Mouse (Mus musculus) midbrain, embryonic 12.5 days (tissue): ENCODE measurements around the gene Kcnj15. TPM values are rescaled to one million over a fixed set of nuclear protein-coding genes. Genes with fewer than 3 reads are reported as not detected.

ENCODE experiments used
- ATAC-seq: fragments of 200-750 bp; cut with Nextera tagmentation; 2 replicates; pipeline ENCODE4 v1.8.0; 2017; ENCODE audit warnings: low read depth, moderate TSS enrichment, moderate library complexity; ENCODE audit not compliant: low FRiP score
- H3K27ac ChIP-seq: fragments of 300-500 bp; sonication (generic); replicated peaks from 2 replicates; pipeline ENCODE4 v1.5.1; 2016; ENCODE audit warnings: mild to moderate bottlenecking
- H3K27me3 ChIP-seq: fragments of 300-500 bp; sonication (generic); 2 replicates; pipeline ENCODE4 v1.6.1; 2016; ENCODE audit warnings: mild to moderate bottlenecking
- H3K36me3 ChIP-seq: fragments of 300-500 bp; sonication (generic); 2 replicates; pipeline ENCODE4 v1.6.1; 2016
- H3K4me1 ChIP-seq: fragments of 300-500 bp; sonication (generic); 2 replicates; pipeline ENCODE4 v1.6.1; 2016
- H3K4me2 ChIP-seq: fragments of 300-500 bp; sonication (generic); replicated peaks from 2 replicates; pipeline ENCODE4 v1.6.1; 2016; ENCODE audit warnings: mild to moderate bottlenecking, moderate library complexity
- H3K4me3 ChIP-seq: fragments of 300-500 bp; sonication (generic); 2 replicates; pipeline ENCODE4 v1.5.1; 2016; ENCODE audit warnings: mild to moderate bottlenecking
- H3K9ac ChIP-seq: fragments of 300-500 bp; sonication (generic); replicated peaks from 2 replicates; pipeline ENCODE4 v1.6.1; 2016; ENCODE audit warnings: mild to moderate bottlenecking, moderate library complexity
- H3K9me3 ChIP-seq: fragments of 300-500 bp; sonication (generic); 2 replicates; pipeline ENCODE4 v1.6.1; 2016; ENCODE audit warnings: mild to moderate bottlenecking
- WGBS: fragments of 180-500 bp; shearing (Covaris S2); methylation state at CpG from one replicate; pipeline ENCODE4 v1.1.7; 2016; 5-methylcytosine and 5-hydroxymethylcytosine counted together
- polyA plus RNA-seq: library from polyadenylated mRNA; unstranded; fragments of >200 nt; fragmentation: Nextera tagmentation; extraction: Ambion mirVana; gene quantifications from 2 replicates; pipeline ENCODE4 v1.2.1, GENCODE M21; 2016

Gene Kcnj15
- polyA plus RNA-seq, 1 experiment from 2014 or later: 0.19 TPM

- no peaks in the 10 kb centered on the region for H3K27me3 ChIP-seq
- H3K36me3 ChIP-seq: no peaks in the 10 kb centered on the region
- 61% methylated on average over 4 of the region's 4 CpGs for WGBS
- no peaks in the 10 kb centered on the region for H3K4me1 ChIP-seq
- H3K27ac ChIP-seq: no peak overlapping the region
- ATAC-seq: no peak
- no peaks in the 10 kb centered on the region for H3K9me3 ChIP-seq
- H3K9ac ChIP-seq: no peak overlapping the region
- H3K4me3 ChIP-seq: no peak overlapping the region
- H3K4me2 ChIP-seq: no peak overlapping the region
These were observed 742 bp downstream of the Kcnj15 start for GRCm38 (mm10) chr16:95258100-95258499.

GRCm38 (mm10) chr16:95259505-95259904 lies 2.1 kb downstream of the Kcnj15 start:
- H3K4me2 ChIP-seq: no peak overlapping the region
- no peaks in the 10 kb centered on the region for H3K27me3 ChIP-seq
- 72% methylated on average over 4 of the region's 4 CpGs for WGBS
- H3K9ac ChIP-seq: no peak overlapping the region
- H3K27ac ChIP-seq: no peak overlapping the region
- no peaks in the 10 kb centered on the region for H3K9me3 ChIP-seq
- no peak overlapping the region for H3K4me3 ChIP-seq
- H3K4me1 ChIP-seq: no peaks in the 10 kb centered on the region
- no peak for ATAC-seq
- H3K36me3 ChIP-seq: no peaks in the 10 kb centered on the region

DNA sequence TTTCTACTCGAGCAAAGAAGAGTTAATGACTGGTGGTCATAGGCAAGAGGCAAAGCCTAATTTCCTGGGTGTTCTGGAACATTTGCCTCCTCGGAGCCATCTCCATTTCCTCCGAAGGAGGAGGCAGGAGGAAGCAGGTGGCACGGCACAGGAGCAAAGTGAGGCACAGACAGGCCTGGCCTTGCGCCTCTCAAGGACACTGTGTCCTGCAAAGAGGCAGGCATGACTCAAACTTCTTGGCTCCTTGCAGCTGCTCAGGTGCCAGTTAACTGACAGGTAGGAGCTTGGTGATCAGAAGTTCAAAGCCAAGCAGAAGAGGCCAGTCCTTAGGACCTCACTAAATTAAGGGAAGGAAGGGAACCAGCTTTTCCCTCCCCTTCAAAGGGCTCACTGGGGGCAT lies 3.3 kb downstream of the Kcnj15 start:
- Histone ChIP-seq H3K4me3 (no peak overlapping the region), H3K4me1 (no peaks in the 10 kb centered on the region), H3K36me3 (no peaks in the 10 kb centered on the region), H3K9me3 (no peaks in the 10 kb centered on the region), H3K9ac (no peak overlapping the region), H3K4me2 (no peak overlapping the region), H3K27me3 (no peaks in the 10 kb centered on the region), H3K27ac (no peak overlapping the region)
- ATAC-seq: no peak
- WGBS: 77% methylated on average over 5 of the region's 5 CpGs

DNA sequence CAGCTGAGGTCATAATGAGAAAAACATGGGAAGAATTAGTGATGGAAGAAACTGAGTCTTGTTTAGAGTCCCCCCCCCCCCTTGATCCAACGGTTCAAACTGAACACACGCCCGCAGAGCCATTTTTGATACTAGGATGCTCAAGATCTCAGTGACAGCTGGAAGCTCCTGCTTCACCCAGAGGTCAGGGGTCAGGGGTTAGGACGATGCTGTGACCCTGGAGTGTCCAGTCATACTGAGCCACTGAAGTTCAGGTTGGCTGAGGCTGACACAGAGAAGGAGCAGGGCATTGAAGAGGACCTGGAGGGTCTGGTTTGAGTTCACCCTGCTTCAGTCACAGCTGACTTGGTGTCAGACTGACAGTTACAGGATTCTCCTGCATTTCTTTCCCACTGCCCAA lies 4.4 kb downstream of the Kcnj15 start:
- H3K9ac ChIP-seq: no peak overlapping the region
- H3K4me3 ChIP-seq: no peak overlapping the region
- 82% methylated on average over 4 of the region's 4 CpGs for WGBS
- H3K4me1 ChIP-seq: no peaks in the 10 kb centered on the region
- no peaks in the 10 kb centered on the region for H3K9me3 ChIP-seq
- ATAC-seq: no peak
- H3K36me3 ChIP-seq: no peaks in the 10 kb centered on the region
- no peak overlapping the region for H3K4me2 ChIP-seq
- H3K27me3 ChIP-seq: no peaks in the 10 kb centered on the region
- no peak overlapping the region for H3K27ac ChIP-seq

DNA sequence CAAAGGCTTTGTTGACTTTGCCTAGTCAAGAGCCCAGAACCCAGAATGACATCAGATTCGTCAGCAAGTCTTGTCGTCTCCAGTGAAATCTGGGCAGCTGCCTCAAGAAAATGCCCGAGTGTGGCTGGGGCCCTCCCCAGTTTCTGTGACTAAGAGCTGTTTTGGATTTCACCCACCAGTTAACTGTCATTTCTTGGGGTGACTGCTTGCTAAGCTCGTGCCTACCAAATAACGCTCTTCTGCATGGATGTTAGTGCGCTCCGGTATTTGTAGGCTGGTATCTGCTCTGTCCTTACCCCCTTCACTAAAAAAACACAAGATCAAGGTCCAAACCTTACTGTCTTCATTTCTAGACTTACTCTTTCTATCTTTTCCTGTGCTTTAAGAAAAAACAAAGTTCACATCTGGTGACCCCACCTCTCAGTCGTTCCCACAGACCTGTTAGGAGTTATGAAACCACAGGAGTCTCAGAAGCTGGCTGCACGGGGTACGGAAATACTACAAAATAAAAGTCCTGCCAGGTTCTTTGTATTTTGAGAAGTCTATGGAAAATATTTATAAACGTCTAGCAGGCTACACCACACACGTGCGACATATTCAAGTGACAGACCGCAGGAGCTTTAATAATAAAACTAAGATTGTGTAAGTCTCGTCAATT lies 5.5 kb downstream of the Kcnj15 start:
- Histone ChIP-seq H3K4me2 (no peak overlapping the region), H3K4me3 (no peak overlapping the region), H3K36me3 (no peaks in the 10 kb centered on the region), H3K4me1 (no peaks in the 10 kb centered on the region), H3K27me3 (no peaks in the 10 kb centered on the region), H3K27ac (no peak overlapping the region), H3K9me3 (no peaks in the 10 kb centered on the region), H3K9ac (no peak overlapping the region)
- 82% methylated on average over 15 of the region's 15 CpGs for WGBS
- ATAC-seq: no peak

DNA sequence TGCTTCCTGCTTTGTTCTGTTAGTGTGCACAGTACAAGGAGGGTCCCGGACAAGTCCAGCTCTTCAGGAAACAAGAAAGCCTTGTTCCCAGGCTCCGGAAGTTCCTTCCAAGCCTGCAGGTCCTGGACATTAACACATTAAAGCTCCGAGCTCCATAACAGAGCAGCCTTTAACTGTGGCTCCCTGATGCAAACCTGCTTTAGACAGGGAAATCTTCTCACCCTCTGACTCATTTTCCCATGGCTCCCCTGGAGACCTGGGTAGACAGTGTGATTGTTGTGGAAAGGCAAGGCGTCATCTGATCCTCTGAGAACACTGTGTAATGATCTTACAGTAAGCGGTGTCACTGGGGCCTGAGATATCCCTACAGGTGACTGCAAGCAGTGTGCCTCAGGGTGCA lies 7.0 kb downstream of the Kcnj15 start:
- Histone ChIP-seq H3K4me1 (no peaks in the 10 kb centered on the region), H3K27me3 (no peaks in the 10 kb centered on the region), H3K36me3 (no peaks in the 10 kb centered on the region), H3K9ac (no peak overlapping the region), H3K9me3 (no peaks in the 10 kb centered on the region), H3K4me2 (no peak overlapping the region), H3K27ac (no peak overlapping the region), H3K4me3 (no peak overlapping the region)
- WGBS: 78% methylated on average over 5 of the region's 5 CpGs
- no peak for ATAC-seq

DNA sequence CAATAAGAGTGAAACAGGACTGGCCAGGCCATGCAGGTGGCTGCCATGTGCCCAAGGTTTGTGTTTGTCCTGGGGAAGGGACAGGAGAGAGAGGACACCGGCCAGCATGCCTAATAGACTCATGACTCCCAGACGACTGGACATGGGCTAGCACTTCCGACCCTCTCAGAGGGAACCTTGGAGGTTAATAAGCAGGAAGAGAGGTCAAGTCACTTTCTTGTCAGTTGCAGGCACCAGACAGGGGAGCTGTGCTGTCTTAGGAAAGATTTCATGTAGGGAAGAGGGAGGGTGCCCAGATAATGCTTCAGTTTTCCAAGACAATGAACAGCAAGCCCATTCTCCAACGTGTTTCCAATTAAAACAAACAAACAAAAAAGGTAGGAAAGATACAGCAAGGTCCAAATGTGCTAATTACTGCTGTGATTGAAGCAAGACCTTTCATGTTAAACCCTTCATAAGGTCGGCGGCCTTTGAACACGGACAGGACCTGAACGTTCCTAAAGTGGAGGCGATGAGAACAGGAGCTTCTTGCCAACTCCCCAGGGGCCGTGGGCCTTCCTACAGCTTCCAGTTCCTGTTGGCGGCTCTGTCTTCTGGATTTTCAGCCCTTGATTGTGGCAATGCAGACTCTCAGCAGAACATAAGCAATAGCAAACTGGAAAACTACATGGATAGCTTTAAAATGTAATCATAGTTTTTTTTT lies 10.3 kb downstream of the Kcnj15 start:
- no peaks in the 10 kb centered on the region for H3K36me3 ChIP-seq
- H3K4me1 ChIP-seq: no peaks in the 10 kb centered on the region
- no peak overlapping the region for H3K4me3 ChIP-seq
- no peaks in the 10 kb centered on the region for H3K27me3 ChIP-seq
- H3K4me2 ChIP-seq: no peak overlapping the region
- no peak for ATAC-seq
- H3K9ac ChIP-seq: no peak overlapping the region
- no peaks in the 10 kb centered on the region for H3K9me3 ChIP-seq
- H3K27ac ChIP-seq: no peak overlapping the region
- 67% methylated on average over 11 of the region's 11 CpGs for WGBS

DNA sequence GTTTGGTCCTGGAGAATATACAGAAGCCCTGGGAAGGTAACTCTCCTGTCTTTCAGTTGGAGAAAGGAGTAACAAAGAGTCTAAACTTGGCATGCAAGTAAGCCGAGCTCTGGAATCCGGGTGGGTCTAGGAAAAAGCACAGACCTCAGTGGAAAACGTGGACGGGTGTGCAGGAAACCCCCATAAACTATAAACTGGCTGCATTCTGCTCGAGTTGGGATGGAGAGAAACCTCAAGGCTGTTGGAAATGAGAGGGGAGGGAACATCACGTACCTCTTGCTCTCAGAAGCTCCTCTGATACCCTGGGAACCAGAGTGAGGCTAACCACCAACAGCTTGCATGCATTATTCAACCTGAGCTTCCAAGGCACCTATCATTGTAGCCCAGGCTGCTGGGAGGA lies 12.3 kb downstream of the Kcnj15 start:
- no peak overlapping the region for H3K4me3 ChIP-seq
- no peak for ATAC-seq
- WGBS: 85% methylated on average over 6 of the region's 6 CpGs

DNA sequence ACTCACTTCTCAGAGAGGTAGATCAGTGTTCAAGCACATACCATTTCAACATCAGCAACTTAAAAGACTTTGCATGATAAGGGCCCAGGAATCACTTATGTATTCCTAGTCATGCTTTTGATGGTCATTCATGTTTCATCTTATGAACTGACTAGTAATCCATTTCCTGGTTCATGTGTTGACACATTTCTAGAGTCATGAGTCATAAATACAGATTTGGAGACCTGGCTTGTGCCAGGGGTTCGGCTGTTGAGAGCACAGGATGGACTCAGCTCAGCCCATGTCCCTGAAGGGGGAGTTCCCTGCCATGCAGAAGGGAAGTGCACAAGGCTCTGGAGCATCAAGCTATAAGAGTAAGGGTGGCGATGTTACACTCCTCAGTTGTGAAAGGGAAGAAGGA lies 15.7 kb downstream of the Kcnj15 start:
- Histone ChIP-seq H3K27me3 (no peaks in the 10 kb centered on the region), H3K9ac (no peak overlapping the region), H3K36me3 (no peaks in the 10 kb centered on the region), H3K4me3 (no peak overlapping the region), H3K9me3 (no peaks in the 10 kb centered on the region), H3K4me1 (no peaks in the 10 kb centered on the region), H3K4me2 (no peak overlapping the region), H3K27ac (no peak overlapping the region)
- no peak for ATAC-seq
- WGBS: 88% methylated on average over 2 of the region's 2 CpGs

More for the DNA sequence above, 12.3 kb downstream of the Kcnj15 start:
- Histone ChIP-seq H3K9ac (no peak overlapping the region), H3K27me3 (no peaks in the 10 kb centered on the region), H3K36me3 (no peaks in the 10 kb centered on the region), H3K4me1 (no peaks in the 10 kb centered on the region), H3K27ac (no peak overlapping the region), H3K4me2 (no peak overlapping the region), H3K9me3 (no peaks in the 10 kb centered on the region)

DNA sequence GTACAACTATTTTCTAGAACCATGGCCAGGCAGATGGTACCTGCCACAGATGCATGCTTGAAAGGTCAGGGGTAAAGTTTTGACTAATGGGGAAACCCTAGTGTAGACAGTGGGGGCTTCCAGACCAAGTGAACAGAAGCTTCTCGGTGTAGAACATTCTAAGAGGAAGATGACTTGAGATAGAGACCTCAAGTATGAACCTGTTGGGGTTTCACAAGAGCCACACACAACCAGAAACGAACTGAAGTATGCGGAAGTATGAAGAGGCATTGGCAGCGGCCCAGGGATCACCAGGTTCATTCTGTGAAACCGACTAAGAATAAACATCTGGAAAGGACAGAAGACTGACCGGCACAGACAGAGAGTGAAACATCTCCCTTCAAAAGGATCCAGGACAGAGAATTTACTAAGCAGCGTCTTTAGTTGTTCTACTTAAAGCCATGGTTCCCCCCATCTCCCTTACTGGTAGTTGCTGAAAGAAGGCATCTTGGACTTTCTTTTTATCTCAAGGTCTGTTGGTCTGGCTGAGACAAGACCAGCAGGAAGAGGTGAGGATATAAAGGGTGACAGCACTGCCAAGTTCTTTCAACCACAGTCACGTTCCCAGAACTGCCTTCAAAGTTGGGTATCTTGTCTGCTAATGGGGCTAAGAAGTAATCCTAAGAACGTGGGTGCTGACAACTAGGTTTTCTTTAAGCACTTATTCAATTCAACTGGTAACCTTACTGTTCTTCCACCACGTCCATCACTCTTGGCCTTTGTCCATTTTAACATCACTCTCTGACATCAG lies 18.6 kb downstream of the Kcnj15 start:
- WGBS: 88% methylated on average over 10 of the region's 10 CpGs
- no peaks in the 10 kb centered on the region for H3K36me3 ChIP-seq
- no peaks in the 10 kb centered on the region for H3K27me3 ChIP-seq
- no peak overlapping the region for H3K9ac ChIP-seq
- no peak for ATAC-seq
- no peaks in the 10 kb centered on the region for H3K9me3 ChIP-seq
- H3K4me2 ChIP-seq: no peak overlapping the region
- H3K4me1 ChIP-seq: no peaks in the 10 kb centered on the region
- no peak overlapping the region for H3K4me3 ChIP-seq
- H3K27ac ChIP-seq: no peak overlapping the region

- Histone ChIP-seq H3K27me3 (no peaks in the 10 kb centered on the region), H3K9ac (no peak overlapping the region), H3K9me3 (no peaks in the 10 kb centered on the region), H3K4me1 (no peaks in the 10 kb centered on the region), H3K27ac (no peak overlapping the region), H3K4me2 (no peak overlapping the region), H3K4me3 (no peak overlapping the region), H3K36me3 (no peaks in the 10 kb centered on the region)
- no peak for ATAC-seq
- 78% methylated on average over 3 of the region's 3 CpGs for WGBS
These were observed 21.7 kb downstream of the Kcnj15 start for GRCm38 (mm10) chr16:95279015-95279414.

GRCm38 (mm10) chr16:95280338-95280737 lies 23.0 kb downstream of the Kcnj15 start:
- H3K27me3 ChIP-seq: no peaks in the 10 kb centered on the region
- 93% methylated on average over 3 of the region's 3 CpGs for WGBS
- no peak overlapping the region for H3K9ac ChIP-seq
- H3K9me3 ChIP-seq: no peaks in the 10 kb centered on the region
- H3K27ac ChIP-seq: no peak overlapping the region
- no peaks in the 10 kb centered on the region for H3K4me1 ChIP-seq
- H3K4me2 ChIP-seq: no peak overlapping the region
- ATAC-seq: no peak
- H3K36me3 ChIP-seq: no peaks in the 10 kb centered on the region
- H3K4me3 ChIP-seq: no peak overlapping the region
